Mouse (Mus musculus) naive thymus-derived CD4-positive, alpha-beta T cell, adult 2 months (primary cell): ENCODE measurements around the gene Gm7735.
"Not testable (repeated sequence)": the region's sequence is repeated elsewhere in the genome, so short reads cannot be mapped to it uniquely, and the experiment has no call there.

Experiments
- DNase-seq: peaks from one replicate; pipeline ENCODE4 v3.0.0-alpha.2; 2011; ENCODE audit warnings: low read depth

Gene Gm7735

DNA sequence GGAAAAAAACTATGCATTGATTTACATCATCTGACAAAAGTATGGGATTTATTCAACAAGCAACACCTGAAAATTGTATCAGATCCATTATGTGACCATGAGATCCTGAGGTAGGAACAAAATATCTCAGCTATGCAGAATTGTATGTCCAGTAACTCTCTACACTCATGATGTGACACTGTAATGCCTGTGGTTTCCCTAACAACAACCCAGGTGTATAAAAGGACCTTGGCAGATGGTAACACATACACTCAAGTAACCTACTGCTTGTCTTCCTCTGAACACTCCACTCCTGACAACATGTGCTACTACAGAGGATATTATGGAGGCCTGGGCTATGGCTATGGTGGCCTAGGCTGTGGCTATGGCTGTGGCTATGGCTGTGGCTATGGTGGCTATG is at the start of gene Gm7735:
Gene Gm7735, plus strand, starts transcription at position 301 of the 400 bp plus-strand sequence.
- DNase-seq: not testable (repeated sequence)

DNA sequence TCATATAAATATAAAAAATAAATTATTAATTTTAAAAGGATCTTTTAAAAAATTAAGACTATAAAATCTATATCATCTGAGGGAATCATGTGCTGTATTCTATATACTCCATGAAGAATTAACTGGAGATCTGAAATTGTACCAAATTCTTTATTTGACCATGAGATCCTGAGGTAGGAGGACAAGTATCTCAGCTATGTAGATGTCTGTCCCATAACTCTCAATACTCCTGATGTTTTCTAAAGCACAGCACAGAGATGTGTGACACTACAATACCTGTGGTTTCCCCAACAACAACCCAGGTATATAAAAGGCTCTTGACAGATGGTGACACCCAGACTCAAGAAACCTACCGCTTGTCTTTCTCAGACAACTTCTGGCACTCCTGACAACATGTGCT is 28.7 kb upstream of the Gm7735 start, which contains the start of gene Gm6358:
Gene Gm6358, plus strand, starts transcription at position 301 of the 400 bp plus-strand sequence.
- DNase-seq: no peak

DNA sequence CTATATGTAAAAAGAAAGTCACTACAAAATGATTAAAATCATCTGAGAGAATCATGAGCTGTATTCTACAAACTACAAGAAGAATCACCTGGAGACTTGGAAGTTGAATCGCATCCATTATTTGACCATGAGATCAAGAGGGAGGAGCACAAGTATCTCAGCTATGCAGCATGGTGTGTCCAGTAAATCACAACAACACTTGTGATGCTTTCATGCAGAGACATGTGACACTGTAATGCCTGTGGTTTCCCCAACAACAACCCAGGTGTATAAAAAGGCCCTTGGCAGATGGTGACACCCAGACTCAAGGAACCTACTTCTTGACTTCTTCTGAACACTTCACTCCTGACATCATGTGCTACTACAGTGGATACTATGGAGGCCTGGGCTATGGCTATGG is 18.5 kb upstream of the Gm7735 start, which contains the start of gene Gm10061:
Gene Gm10061, plus strand, starts transcription at position 301 of the 400 bp plus-strand sequence.
- no peak for DNase-seq

DNA sequence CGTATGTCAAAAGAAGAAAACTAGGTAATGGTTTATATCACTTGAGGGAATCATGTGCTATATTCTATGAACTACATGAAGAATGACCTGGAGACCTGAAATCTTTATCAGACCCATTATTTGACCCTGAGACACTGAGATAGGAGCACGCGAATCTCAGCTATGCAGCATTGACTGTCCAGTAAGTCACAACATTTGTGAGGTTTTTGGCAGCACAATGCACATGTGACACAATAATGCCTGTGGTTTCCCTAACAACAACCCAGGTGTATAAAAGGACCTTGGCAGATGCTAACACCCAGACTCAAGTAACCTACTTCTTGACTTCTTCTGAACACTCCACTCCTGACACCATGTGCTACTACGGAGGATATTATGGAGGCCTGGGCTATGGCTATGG is 11.6 kb upstream of the Gm7735 start, which contains the start of gene Gm9789:
Gene Gm9789, plus strand, starts transcription at position 301 of the 400 bp plus-strand sequence.
- DNase-seq: no peak

- no peak for DNase-seq
Observed at GRCm38 (mm10) chr16:89174435-89174834, 5.1 kb downstream of the Gm7735 start, which contains the start of gene 1110057P08Rik. 1110057P08Rik (plus strand) TSS chr16:89174735.

DNA sequence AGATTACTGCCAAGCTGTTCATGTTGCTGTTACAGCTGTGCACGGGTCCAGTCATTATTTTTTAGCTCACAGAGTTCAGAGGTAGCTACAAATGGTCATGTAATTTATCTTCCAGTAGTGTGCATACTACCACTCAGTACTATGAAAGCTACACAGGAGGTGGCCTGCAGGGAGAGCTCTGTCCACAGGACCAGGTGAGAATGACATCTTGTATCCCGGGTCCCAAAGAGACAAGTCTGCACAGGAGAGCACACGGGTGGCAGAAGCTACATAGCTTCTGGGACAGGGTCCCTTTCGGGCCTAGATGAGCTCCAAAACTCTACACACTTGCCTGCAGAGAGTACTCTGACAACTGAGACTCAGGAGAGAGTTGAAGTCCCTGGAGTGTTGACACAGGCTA is 19.3 kb downstream of the Gm7735 start:
- no peak for DNase-seq

DNA sequence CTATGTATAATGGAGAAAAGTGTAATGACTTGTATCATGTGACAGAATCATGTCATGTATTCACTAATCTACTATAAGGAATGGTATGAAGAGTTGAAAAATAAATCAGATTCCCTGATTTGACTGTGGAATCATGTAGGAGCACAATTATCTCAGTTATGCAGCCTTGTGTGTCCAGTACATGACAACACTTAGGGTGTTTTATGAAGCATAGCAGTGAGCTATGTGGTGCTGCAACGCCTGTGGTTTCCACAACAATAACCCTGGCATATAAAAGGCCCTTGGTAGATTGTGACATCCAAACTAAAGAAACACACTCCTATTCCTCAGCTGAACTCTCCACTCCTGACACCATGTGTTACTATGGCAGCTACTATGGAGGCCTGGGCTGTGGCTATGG is 36.3 kb downstream of the Gm7735 start, which contains the start of gene Krtap20-2:
Gene Krtap20-2, plus strand, starts transcription at position 301 of the 400 bp plus-strand sequence.
- no peak for DNase-seq
